Mouse (Mus musculus) brain, adult 10 weeks (tissue): ENCODE results near the gene Pstk. TPM values are rescaled to one million over a fixed set of nuclear protein-coding genes. Genes with fewer than 3 reads are reported as not detected.

ENCODE experiments used
- polyA plus RNA-seq: library from polyadenylated mRNA; stranded (reverse); fragments of 350-450 nt; fragmentation: Illumina TruSeq; extraction: RNeasy Lipid Tissue Mini Kit (QIAGEN cat#74804); gene quantifications from one replicate; pipeline ENCODE4 v1.2.3, GENCODE M21; 2015; ENCODE audit warnings: low read depth, low replicate concordance

The Pstk gene
- polyA plus RNA-seq, result 72.4 TPM

DNA sequence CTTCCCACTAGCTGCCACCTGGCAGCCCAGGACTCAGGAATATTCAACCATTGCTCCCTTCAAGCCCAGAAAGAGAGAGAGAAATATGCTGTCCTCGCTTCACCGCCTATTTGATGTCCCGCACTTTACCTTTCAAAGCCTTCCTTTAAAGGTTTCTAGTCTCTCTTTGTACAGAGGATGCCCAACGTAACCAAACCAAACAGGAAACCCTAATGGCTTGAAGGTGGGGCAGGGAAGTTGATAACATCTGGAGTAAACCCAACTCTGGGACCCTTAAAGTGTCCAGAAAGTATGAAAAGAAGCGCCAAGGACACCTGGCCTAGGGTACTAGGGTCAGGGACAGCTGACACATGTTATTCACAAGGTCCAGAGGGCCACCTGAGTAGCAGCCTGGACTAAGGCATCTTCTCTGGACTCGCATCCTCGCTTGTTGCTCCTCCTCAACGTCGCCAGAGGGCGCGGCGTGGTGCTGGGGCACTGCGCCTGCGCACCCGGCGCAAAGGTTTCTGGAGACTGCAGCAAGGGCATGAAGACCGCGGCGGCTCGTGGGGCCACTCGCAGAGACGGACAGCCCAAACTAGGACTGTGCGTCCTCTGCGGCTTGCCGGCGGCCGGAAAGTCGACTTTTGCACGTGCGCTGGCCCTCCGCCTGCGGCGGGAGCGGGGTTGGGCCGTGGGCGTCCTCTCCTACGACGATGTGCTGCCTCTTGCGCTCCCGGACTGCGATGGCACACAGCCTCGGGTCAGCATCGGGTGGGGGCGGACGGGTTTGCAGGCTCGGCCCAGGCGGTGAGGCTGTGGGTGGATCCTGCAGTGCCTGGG lies at the start of gene Pstk:
Gene Pstk (plus strand): TSS at position 494 of the 822 bp plus-strand sequence.

DNA sequence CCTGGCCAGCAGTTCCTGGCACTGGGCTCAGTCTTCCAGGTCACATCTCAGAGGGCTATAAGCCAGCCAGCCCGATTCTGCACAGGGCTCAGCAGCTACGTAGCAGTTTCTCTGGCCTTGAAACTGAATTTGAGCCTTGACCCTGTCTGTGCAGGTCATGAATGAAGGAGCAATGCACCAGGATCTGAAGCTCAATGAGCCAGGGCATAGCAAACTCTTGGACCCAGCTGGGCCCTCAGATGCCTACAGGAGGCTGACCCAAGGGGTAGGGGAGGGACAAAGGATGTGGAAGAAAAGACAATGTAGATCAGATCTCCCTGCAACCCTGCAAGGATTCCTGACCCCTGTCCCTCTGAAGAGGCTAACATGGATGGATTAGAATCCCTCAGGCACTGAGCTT lies 48.7 kb upstream of the Pstk start, which contains the start of gene Cuzd1:
Gene Cuzd1 (minus strand): TSS at position 101 of the 400 bp plus-strand sequence.

DNA sequence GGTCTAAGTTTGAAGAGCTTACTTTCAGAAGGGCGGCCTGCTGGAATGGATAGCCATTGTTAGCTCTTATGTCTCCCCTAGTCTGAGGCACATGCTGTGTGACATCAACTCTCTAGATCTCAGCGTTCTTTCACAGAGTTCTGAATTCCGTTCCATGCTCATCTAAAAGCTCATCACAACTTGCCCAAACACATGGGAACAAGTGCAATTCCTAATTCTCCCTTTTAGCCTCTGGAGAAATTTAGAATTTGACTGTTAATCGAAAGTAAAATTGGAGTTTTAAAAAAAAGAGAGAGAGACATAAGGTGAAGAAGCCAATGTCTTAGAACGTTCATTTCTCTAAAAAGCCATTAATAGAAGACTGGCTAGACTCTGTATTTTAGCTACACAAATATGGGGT lies 41.5 kb upstream of the Pstk start, which contains the start of gene Fam24b:
Gene Fam24b (minus strand): TSS at position 101 of the 400 bp plus-strand sequence.

DNA sequence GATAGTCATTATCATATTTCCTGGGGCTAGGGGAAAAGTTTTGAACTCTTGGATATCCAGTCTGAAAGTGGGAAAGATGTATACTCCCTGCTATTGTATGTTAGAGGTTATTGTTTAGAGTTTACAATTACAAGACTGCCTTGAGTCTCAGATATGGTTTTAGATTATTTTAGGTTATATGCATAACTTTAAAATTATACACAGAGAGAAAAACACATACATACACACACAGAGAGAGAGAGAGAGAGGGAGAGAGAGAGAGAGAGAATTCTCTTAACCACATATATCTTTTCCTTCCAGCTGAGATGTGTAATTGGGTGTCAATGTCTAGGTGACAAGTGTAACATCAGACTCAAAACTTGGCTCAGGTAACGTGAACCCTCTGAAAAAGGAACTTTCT lies 37.4 kb upstream of the Pstk start, which contains the start of gene Fam24a:
Gene Fam24a (plus strand): TSS at position 301 of the 400 bp plus-strand sequence.

DNA sequence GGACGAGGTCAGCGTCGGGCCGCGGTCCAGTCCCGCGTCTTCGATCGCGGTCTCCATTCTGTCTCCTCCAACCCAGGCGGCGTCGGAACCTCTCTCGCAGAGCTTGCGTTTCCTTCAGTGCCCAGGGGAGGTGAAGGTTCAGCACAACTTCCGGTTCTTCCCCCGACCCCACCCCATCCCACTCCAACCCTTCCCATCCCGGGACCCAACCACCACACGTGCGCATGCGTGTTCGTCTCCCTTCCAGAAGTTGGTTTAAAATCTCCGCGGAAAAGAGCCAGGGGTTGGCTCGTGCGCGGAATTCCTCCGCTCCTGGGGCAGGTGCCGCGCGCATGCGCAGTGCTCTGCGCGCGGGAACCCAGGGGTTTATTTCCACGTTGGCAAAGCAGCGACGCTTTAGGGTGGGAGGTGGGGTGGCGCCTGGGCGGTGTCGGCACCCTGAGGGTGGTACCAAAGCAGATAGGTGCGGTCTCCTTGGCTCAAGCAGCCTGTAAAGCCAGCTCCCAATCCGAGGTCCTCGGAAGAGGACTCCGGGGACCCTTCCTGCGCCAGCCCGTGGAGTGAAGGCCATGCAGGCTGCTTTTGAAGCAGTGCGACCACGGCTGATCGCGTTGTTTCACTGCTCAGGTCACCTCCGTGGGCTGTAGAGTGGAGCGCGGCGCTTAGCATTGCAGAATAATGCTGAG lies 8.2 kb upstream of the Pstk start, which contains the start of gene 2310057M21Rik:
Gene 2310057M21Rik (minus strand): TSS at position 145 of the 686 bp plus-strand sequence.

DNA sequence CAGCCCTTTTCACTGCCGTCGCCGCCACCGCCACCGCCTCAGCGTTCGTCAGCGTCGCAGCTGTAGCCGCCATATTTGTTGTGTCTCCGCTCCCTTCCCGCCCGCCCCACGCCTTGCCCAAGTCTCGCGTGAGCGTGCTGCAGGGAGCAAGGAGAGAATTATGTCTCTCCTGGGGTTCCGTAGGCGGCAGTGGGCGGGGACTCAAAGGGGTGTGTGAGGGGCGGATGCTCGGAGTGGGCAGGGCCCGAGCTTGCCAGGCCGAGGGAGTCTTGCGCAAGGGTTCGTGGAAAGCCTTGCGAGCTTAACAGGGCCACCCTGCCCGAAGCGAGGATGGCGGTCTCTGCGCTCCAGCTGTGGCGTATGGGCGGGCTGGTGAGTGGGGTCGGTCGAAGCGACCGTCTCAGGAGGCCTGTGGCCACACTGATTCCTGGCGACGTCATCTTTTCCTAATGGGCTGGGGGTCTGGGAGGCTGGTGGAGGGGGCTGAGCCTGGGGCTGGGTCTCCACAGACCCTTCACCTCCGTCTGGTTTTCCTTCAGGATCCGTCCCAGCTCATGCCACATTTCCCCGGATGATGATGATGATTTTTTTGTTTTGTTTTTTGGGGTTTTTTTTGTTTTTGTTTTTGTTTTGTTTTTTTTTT lies 39.6 kb downstream of the Pstk start, which contains the start of the genes Ikzf5 and Acadsb:
Gene Ikzf5 (minus strand): TSS at position 106 of the 643 bp plus-strand sequence.
Gene Acadsb (plus strand): TSS at position 186 of the 643 bp plus-strand sequence.

Other genes starting within 250 kb of the Pstk start
- gene 4933402N03Rik, start 224.8 kb upstream of the Pstk start, polyA plus RNA-seq, result not detected
- gene 5430419D17Rik, start 196.7 kb upstream of the Pstk start, polyA plus RNA-seq, result not detected
- 0.71 TPM for gene Cuzd1, start 48.8 kb upstream of the Pstk start, polyA plus RNA-seq
- gene Fam24b, start 41.6 kb upstream of the Pstk start, polyA plus RNA-seq, result not detected
- not detected for gene Fam24a, start 37.3 kb upstream of the Pstk start, polyA plus RNA-seq
- 20.4 TPM for gene 2310057M21Rik, start 8.4 kb upstream of the Pstk start, polyA plus RNA-seq
- gene Ikzf5, start 39.4 kb downstream of the Pstk start, polyA plus RNA-seq, result 19.6 TPM
- 89.5 TPM for gene Acadsb, start 39.5 kb downstream of the Pstk start, polyA plus RNA-seq
- not detected for gene Hmx3, start 171.7 kb downstream of the Pstk start, polyA plus RNA-seq
- gene Hmx2, start 177.6 kb downstream of the Pstk start, polyA plus RNA-seq, result not detected
- gene Bub3, start 189.1 kb downstream of the Pstk start, polyA plus RNA-seq, result 76.4 TPM